Mouse (Mus musculus): ENCODE measurements at regions not wholly inside any gene's neighbourhood (a gene's known extent, or its start where the extent isn't known, plus 50 kb on each side); places are given as distances from the start of the nearest gene placed in this dataset.

DNA sequence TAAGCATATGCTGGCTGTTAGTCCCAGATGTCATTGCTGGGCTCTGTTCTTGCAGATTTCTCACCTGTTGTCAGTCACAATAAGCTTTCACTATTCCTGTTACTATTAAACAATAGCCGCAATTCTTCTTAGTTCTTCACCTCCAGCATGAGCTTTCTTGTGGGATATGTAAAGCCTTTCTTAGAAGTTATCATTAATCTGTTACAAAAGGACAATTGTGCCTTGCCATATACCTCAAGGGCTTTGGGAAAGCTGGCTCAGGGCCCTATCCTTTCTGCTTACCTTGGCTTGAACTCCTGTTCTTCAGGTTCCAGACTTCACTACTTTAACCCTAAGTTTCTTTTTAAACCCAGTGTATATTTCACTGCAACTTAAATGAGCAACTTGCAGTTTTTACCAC lies 301.3 kb downstream of the Eepd1 start:
- no peak for TF ChIP-seq SMC3 (IDR thresholded peaks at IDR 0.05; ENCODE audit: low read depth, low read length)
- no peak for TF ChIP-seq CTCF (conservative IDR thresholded peaks at IDR 0.05 in 1 of 2, IDR thresholded peaks at IDR 0.05 in 1 of 2; ENCODE audit: low read depth in 2 of 2, low read length in 2 of 2)

All from CH12.LX (cell line).